Mouse (Mus musculus) limb, embryonic 12.5 days (tissue): ENCODE results near the gene Ddx42. TPM values are rescaled to one million over a fixed set of nuclear protein-coding genes. Genes with fewer than 3 reads are reported as not detected.

ENCODE experiments used
- ATAC-seq: fragments of 200-750 bp; cut with Nextera tagmentation; 2 replicates; pipeline ENCODE4 v1.8.0; 2017; ENCODE audit warnings: low read depth, moderate TSS enrichment; ENCODE audit not compliant: insufficient number of reproducible peaks, insufficient read depth, low FRiP score, low TSS enrichment
- H3K27ac ChIP-seq: fragments of 300-500 bp; sonication (generic); 2 replicates; pipeline ENCODE4 v1.5.1; 2016; ENCODE audit warnings: mild to moderate bottlenecking, moderate library complexity
- H3K27me3 ChIP-seq: fragments of 300-500 bp; sonication (generic); 2 replicates; pipeline ENCODE4 v1.6.1; 2016; ENCODE audit warnings: mild to moderate bottlenecking, moderate library complexity
- H3K36me3 ChIP-seq: fragments of 300-500 bp; sonication (generic); 2 replicates; pipeline ENCODE4 v1.6.1; 2016; ENCODE audit warnings: mild to moderate bottlenecking, moderate library complexity
- H3K4me1 ChIP-seq: fragments of 300-500 bp; sonication (generic); replicated peaks from 2 replicates; pipeline ENCODE4 v1.6.1; 2016
- H3K4me2 ChIP-seq: fragments of 300-500 bp; sonication (generic); 2 replicates; pipeline ENCODE4 v1.6.1; 2016; ENCODE audit warnings: mild to moderate bottlenecking, moderate library complexity
- H3K4me3 ChIP-seq: fragments of 300-500 bp; sonication (generic); replicated peaks from 2 replicates; pipeline ENCODE4 v1.5.1; 2016; ENCODE audit warnings: mild to moderate bottlenecking
- H3K9ac ChIP-seq: fragments of 300-500 bp; sonication (generic); replicated peaks from 2 replicates; pipeline ENCODE4 v1.6.1; 2016; ENCODE audit warnings: mild to moderate bottlenecking, moderate library complexity
- H3K9me3 ChIP-seq: fragments of 300-500 bp; sonication (generic); 2 replicates; pipeline ENCODE4 v1.6.1; 2016; ENCODE audit warnings: mild to moderate bottlenecking, moderate library complexity
- WGBS: fragments of 180-500 bp; shearing (Covaris S2); methylation state at CpG from one replicate; pipeline ENCODE4 v1.1.7; 2016; 5-methylcytosine and 5-hydroxymethylcytosine counted together
- polyA plus RNA-seq: library from polyadenylated mRNA; unstranded; fragments of >200 nt; fragmentation: Nextera tagmentation; extraction: Ambion mirVana; gene quantifications from 2 replicates; pipeline ENCODE4 v1.2.1, GENCODE M21; 2016

Ddx42 gene
- polyA plus RNA-seq, 1 experiment from 2014 or later, result 107 TPM

DNA sequence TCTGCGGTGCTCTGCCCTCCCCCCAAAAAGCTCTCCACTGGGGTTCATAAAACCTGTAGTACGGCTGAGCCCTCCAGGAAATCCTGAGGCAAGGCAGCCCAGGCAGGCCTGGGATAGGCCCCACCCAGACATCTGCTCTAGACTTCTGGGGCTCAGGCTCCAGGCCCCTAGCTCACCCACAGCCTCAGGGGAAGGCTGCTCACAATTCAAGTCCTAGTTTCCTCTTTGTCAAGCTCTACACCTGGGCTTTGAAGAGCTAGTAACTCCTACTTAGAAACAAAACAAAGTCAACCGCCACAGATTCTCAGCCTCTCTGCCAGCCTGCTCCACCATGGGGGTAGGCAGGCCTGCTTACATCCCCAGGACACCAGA lies 52.3 kb downstream of the Ddx42 start:
- ATAC-seq, result 0 out of 2 replicates have a peak, but pooled peaks have one; percentile 12

DNA sequence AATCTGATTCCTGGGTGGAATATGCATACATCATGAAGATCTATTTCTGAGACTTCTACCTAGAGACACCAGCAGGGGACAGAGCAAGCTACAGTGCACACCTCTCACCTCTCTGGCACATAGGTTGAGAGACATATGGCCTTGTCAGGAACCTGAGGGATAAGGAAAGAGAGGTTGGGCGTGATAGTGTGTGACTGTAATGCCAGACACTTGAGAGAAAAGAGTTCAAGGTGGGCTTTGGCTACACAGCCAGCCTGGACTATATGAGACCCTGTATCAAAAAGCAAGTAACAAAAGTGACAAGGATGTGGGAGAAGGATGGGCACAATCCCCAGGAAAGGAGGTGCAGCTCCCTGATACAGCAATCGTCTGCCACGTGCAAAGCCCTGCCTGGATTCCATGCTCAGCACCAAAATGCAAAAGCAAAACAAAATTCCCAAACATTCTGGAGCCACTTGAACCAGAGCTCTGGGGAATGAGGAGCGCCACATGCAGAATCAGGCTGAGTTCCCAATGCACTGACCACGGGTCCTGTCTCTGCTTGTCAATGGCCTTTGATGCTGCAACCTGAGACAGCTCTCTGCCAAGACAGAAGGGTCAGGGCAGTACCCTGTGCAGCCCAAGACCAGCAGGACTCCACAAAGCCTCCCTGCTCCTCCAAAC lies 54.5 kb downstream of the Ddx42 start:
- peak overlapping the region; percentile 99 for H3K4me3 ChIP-seq
- H3K4me1 ChIP-seq, result peaks cover 69% of the 10 kb centered on the region
- no peaks in the 10 kb centered on the region for H3K9me3 ChIP-seq
- H3K9ac ChIP-seq, result peak overlapping the region; percentile 99
- ATAC-seq, result no peak
- H3K27me3 ChIP-seq, result no peaks in the 10 kb centered on the region
- 27% methylated on average over 5 of the region's 5 CpGs for WGBS
- H3K36me3 ChIP-seq, result peaks cover 11% of the 10 kb centered on the region
- peak overlapping the region; percentile 96 for H3K27ac ChIP-seq
- H3K4me2 ChIP-seq, result peak overlapping the region; percentile 93

More for the DNA sequence above, 52.3 kb downstream of the Ddx42 start:
- Histone ChIP-seq H3K27ac (peak overlapping the region; percentile 93), H3K9ac (peak overlapping the region; percentile 35), H3K9me3 (no peaks in the 10 kb centered on the region), H3K4me2 (peak overlapping the region; percentile 51), H3K36me3 (peaks cover 33% of the 10 kb centered on the region), H3K4me3 (peak overlapping the region; percentile 30), H3K27me3 (no peaks in the 10 kb centered on the region), H3K4me1 (peaks cover 55% of the 10 kb centered on the region)
- WGBS, result 5% methylated on average over 3 of the region's 3 CpGs

DNA sequence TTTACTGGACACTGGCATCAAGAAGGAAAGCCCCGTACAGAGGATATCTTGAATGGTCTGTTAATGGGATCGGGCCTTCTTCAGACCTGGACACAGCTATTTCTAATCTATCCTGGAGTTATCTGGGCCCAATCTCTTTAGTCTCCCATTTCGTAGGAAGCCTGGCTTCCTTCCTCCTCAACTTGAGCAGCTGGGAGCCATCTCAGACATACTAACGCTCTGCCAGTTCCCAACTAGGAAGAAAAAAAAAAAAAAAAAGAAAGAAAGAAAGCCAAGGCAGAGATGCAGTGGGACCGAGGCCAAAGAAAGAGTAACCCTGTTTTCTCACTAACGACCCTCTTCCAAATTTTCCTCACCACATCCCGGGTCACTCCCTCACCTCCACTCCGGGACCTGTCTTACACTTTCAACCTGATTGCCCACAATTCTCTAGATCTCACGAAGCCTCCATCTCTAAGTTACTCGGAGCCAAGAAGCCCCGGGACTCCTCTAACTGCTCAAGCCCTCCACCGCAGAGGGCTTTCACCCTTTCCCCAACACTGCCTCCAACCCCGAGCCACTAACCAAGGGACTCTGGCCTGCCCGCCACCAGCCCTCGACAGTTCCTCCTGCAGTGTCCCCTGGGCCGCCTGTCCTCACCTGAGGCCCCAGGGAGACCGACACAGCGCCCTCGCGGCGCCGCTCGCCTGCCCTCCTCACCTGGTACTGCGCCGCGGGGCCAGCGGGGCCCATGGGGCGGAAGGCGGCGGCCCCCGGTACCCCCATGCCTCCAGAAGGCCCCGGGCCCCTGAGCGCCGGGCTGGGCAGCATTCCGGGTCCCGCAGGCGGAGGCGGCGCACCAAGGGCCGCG lies 55.3 kb downstream of the Ddx42 start:
- Histone ChIP-seq H3K4me3 (peak overlapping the region; percentile 99), H3K9ac (peak overlapping the region; percentile 99), H3K4me1 (peaks cover 69% of the 10 kb centered on the region), H3K4me2 (peak overlapping the region; percentile 93), H3K9me3 (no peaks in the 10 kb centered on the region), H3K27me3 (no peaks in the 10 kb centered on the region), H3K36me3 (peaks cover 3% of the 10 kb centered on the region), H3K27ac (peak overlapping the region; percentile 96)
- 1% methylated on average over 41 of the region's 41 CpGs for WGBS
- no peak; the same call in 1 of the 2 replicates for ATAC-seq

DNA sequence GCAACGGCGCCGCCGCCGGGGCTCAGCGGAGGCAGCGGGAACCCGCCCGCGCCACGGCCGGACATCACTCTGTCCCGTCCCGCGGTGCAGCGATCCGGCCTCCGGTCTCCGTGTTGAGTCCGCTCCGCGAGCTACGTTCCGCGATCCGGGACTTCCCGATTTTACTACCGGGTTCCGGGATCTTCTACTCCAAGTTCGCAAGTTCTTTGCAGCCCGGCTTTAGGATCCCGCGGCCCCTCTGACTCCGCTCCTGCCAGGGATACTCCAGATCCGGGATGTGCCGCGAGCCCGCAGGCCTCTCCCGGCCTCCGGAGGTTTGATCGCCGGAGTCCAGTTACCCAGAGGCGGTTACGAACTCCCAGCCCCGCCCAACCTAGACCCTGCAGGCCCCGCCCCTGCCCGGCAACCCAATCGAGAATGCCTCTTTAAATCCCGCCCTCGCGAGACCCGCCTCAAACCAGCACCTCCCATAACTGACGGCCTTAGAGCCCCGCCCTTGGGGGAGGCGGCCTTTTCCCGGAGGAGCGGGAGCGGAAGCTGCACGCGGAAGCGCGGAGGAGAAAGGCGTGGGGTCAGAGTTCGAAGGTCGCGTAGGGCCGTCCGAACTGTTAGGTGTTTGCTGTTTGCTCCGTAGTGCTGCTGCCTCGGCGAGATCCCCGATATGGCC lies 56.1 kb downstream of the Ddx42 start, which contains the start of gene Smarcd2:
Smarcd2 (minus strand) TSS at position 329 of the 667 bp plus-strand sequence.
- WGBS, result under 1% methylated on average over 72 of the region's 72 CpGs
- peaks cover 62% of the 10 kb centered on the region for H3K4me1 ChIP-seq
- peak within 1 kb of the TSS; percentile 99 for H3K4me3 ChIP-seq
- 0 out of 2 replicates have a peak, but pooled peaks cover 3% of the 10 kb centered on the region for H3K27me3 ChIP-seq
- H3K4me2 ChIP-seq, result peak within 1 kb of the TSS; percentile 93
- H3K27ac ChIP-seq, result peak within 1 kb of the TSS; percentile 96
- H3K9ac ChIP-seq, result peak within 1 kb of the TSS; percentile 99
- peak; percentile 88 for ATAC-seq
- H3K36me3 ChIP-seq, result no peaks in the 10 kb centered on the region; the same call in 1 of the 2 replicates
- no peaks in the 10 kb centered on the region for H3K9me3 ChIP-seq

DNA sequence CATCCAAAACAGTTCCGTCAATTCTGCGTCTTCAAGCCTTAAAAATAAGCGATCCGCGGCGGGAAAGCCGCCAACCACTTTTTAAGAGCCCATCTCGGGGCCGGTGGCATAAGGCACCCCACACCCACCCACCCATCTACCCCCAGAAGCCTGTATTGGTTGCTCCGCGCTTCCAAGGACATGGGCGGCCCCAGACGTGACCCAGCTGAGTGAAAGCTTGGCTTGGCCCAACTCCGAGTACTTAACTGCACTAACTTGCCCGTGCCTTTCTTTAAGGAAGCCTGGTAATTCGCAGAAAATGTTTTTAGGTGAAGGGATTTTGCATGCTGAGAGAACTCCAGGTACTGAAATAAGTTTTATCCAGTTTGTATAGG lies 56.6 kb downstream of the Ddx42 start:
- Histone ChIP-seq H3K4me1 (peaks cover 56% of the 10 kb centered on the region), H3K9ac (peak overlapping the region; percentile 69), H3K4me2 (peak overlapping the region; percentile 71), H3K9me3 (no peaks in the 10 kb centered on the region), H3K27ac (peak overlapping the region; percentile 87), H3K4me3 (peak overlapping the region; percentile 99), H3K36me3 (no peaks in the 10 kb centered on the region; the same call in 1 of the 2 replicates), H3K27me3 (peaks cover 3% of the 10 kb centered on the region; the same call in 1 of the 2 replicates)
- WGBS, result 10% methylated on average over 16 of the region's 16 CpGs
- ATAC-seq, result no peak; the same call in 1 of the 2 replicates

DNA sequence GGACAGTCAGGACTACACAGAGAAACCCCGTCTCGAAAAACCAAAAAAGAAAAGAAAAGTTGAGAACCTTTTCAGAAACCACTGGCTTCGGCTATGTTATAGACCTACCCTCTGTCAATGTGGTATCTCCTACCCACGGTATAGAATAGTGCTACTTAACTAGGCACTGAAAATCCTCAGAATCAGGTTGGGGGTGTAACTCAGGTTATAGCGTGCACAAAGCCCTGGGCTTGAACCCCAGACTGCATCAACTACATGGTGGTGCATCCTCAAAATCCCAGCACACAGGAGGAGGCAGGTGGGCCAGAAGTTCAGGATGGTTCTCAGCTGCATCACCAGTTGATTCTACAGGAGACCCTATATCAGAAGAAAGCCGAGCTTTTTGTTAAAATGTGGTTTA lies 57.1 kb downstream of the Ddx42 start:
- Histone ChIP-seq H3K9ac (no peak overlapping the region), H3K4me2 (peak overlapping the region; percentile 71), H3K27ac (no peak overlapping the region), H3K27me3 (peaks cover 6% of the 10 kb centered on the region; the same call in 1 of the 2 replicates), H3K36me3 (no peaks in the 10 kb centered on the region; the same call in 1 of the 2 replicates), H3K9me3 (no peaks in the 10 kb centered on the region), H3K4me1 (peaks cover 51% of the 10 kb centered on the region), H3K4me3 (peak overlapping the region; percentile 99; the same call in 1 of the 2 replicates)
- 95% methylated on average over 6 of the region's 6 CpGs for WGBS
- no peak for ATAC-seq

DNA sequence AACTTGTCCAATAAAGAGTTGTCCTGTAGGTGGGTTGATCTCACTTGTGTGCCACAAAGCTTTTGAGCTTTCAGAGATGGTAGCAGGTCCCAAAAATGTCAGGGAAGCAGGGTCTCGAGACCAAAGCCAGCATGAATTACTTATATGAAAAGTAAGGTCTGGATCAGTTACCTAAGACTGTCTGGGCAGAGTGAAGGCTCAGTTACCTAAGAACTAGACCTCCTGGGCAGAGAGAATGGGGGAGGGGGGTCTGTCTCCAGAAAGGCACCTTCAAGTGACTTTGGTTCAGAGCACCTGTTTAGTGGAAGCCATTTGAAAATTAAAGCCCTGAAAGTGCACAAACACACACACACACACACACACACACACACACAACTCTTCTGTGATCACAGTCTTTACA lies 57.6 kb downstream of the Ddx42 start:
- ATAC-seq, result no peak
- no peak overlapping the region for H3K4me2 ChIP-seq
- H3K27ac ChIP-seq, result peak overlapping the region; percentile 36

DNA sequence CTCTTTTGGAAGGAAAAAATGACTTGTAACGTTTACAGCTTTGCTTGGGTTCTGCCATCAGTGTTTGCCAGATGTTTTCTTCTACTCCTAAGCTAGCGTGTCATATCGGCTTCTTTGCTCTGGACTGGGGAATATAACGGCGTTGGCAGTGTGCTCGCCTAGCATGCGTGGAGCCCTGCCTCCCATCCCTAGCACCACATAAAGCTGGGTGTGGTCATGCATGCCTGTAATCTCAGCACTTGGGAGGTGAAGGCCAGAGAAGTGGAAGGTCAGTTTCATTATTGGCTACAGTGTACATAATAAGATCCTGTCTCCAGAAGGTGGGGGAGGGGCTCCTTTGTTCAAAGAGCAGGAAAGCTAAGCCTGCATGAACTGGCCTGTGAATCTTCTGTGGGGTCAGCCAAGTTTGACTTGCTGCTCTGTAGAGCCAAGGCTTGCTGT lies 58.3 kb downstream of the Ddx42 start:
- no peaks in the 10 kb centered on the region; the same call in 1 of the 2 replicates for H3K36me3 ChIP-seq
- no peak overlapping the region for H3K4me2 ChIP-seq
- H3K27me3 ChIP-seq, result peaks cover 6% of the 10 kb centered on the region; the same call in 1 of the 2 replicates
- H3K4me3 ChIP-seq, result no peak overlapping the region
- 51% methylated on average over 7 of the region's 7 CpGs for WGBS
- no peak overlapping the region; the same call in 1 of the 2 replicates for H3K9ac ChIP-seq
- peak overlapping the region; percentile 36; the same call in 1 of the 2 replicates for H3K27ac ChIP-seq
- no peaks in the 10 kb centered on the region for H3K9me3 ChIP-seq
- no peak for ATAC-seq
- peaks cover 42% of the 10 kb centered on the region for H3K4me1 ChIP-seq

More for the DNA sequence above, 57.6 kb downstream of the Ddx42 start:
- WGBS, result 83% methylated on average over 1 of the region's 1 CpGs
- Histone ChIP-seq H3K4me1 (peaks cover 46% of the 10 kb centered on the region), H3K27me3 (peaks cover 6% of the 10 kb centered on the region; the same call in 1 of the 2 replicates), H3K9me3 (no peaks in the 10 kb centered on the region), H3K9ac (no peak overlapping the region; the same call in 1 of the 2 replicates), H3K4me3 (no peak overlapping the region), H3K36me3 (no peaks in the 10 kb centered on the region; the same call in 1 of the 2 replicates)

DNA sequence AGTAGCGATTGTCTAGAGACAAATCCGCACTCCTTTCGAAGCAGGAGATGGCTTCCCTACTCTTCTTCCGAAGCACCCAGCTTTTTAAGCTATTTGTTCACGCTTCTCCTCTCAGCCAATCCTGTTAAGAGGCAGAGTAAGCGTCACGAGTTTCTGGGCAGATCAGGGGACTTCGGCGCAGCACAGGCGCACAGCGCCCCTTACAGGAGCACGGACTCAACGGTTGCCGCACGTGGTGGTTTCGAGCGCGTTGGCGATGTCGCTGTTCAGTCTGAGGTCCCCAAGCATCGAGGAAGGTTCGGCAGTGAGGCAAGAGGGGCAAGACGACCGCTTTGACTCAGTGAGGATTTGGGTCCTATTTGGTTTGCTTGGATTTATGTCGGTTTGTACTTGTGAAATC lies 59.7 kb downstream of the Ddx42 start, which contains the start of gene Tcam1:
Tcam1 (plus strand) TSS at position 219 of the 400 bp plus-strand sequence.
- Histone ChIP-seq H3K9me3 (no peaks in the 10 kb centered on the region), H3K27me3 (peaks cover 6% of the 10 kb centered on the region; the same call in 1 of the 2 replicates), H3K9ac (no peak within 1 kb of the TSS), H3K4me3 (peak within 1 kb of the TSS; percentile 19), H3K36me3 (no peaks in the 10 kb centered on the region; the same call in 1 of the 2 replicates), H3K27ac (no peak within 1 kb of the TSS; the same call in 1 of the 2 replicates), H3K4me1 (peaks cover 29% of the 10 kb centered on the region), H3K4me2 (peak within 1 kb of the TSS; percentile 53)
- WGBS, result 10% methylated on average over 25 of the region's 25 CpGs
- ATAC-seq, result no peak

DNA sequence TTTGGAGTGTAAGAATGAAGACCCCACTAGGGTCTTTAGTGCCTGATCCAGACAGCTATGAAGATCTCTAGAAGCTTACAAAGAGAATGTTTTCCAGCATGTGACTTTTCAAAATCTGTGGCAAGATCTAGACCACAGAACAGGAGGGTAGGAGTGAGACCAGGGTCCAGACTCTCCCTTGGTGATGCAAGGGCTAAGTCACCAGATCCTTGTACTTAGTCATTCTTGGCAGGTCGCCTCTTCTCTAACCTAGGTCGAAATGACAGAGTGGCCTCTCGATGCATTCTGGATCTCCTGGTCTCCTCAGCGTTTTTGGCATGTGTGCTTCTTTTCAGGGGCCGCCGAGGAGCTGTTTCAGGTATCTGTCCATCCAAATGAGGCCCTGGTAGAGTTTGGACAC lies 65.7 kb downstream of the Ddx42 start:
- Histone ChIP-seq H3K4me3 (no peak overlapping the region), H3K9ac (no peak overlapping the region)
- 87% methylated on average over 6 of the region's 6 CpGs for WGBS

More for the DNA sequence above, 65.7 kb downstream of the Ddx42 start:
- Histone ChIP-seq H3K27me3 (peaks cover 3% of the 10 kb centered on the region; the same call in 1 of the 2 replicates), H3K27ac (no peak overlapping the region), H3K4me2 (no peak overlapping the region), H3K9me3 (no peaks in the 10 kb centered on the region), H3K4me1 (no peaks in the 10 kb centered on the region), H3K36me3 (no peaks in the 10 kb centered on the region)
- no peak for ATAC-seq
